Mouse (Mus musculus): ENCODE data around the gene Prpsap2.

DNA sequence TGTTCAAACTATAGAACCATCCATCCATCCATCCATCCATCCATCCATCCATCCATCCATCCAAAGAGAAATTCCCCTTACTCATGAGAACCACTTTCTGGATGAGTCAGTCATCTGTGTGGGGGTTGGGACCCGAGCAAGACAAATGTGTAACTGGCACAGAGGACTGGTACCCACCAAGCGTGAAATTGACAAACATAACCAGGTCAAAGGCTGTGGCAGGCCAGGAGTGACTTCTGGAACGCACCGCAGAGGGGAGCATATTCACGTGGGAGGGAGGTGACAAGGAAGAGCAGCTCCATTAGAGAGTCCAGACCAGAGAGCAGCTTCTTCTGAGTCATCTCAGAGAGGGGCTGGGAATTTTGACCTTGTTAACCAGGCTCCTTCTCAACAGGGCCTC is 39.8 kb downstream of the Prpsap2 start:
- TF ChIP-seq POLR2A (IDR thresholded peaks at IDR 0.05; ENCODE audit: borderline replicate concordance, control insufficient read depth, low read depth, low read length) (no peak), CTCF (IDR thresholded peaks at IDR 0.05; ENCODE audit: control insufficient read depth, insufficient read depth, low read length) (no peak)

All from bone marrow, adult 2 months (tissue).